Mouse (Mus musculus) ES-E14 (cell line): ENCODE measurements around the gene Macrod1.

ENCODE experiments used
- CHD2 ChIP-seq: IDR thresholded peaks from 2 replicates; pipeline ENCODE4 v1.6.1; 2014; ENCODE audit warnings: mild to moderate bottlenecking, low read depth, low read length, inconsistent platforms
- MAFK ChIP-seq: IDR thresholded peaks from 2 replicates; pipeline ENCODE4 v1.6.1; 2014; ENCODE audit warnings: mild to moderate bottlenecking, low read depth, low read length, inconsistent platforms; ENCODE audit not compliant: insufficient read depth
- ZNF384 ChIP-seq: IDR thresholded peaks from 2 replicates; pipeline ENCODE4 v1.6.1; 2012; ENCODE audit warnings: low read depth, low read length, inconsistent platforms

DNA sequence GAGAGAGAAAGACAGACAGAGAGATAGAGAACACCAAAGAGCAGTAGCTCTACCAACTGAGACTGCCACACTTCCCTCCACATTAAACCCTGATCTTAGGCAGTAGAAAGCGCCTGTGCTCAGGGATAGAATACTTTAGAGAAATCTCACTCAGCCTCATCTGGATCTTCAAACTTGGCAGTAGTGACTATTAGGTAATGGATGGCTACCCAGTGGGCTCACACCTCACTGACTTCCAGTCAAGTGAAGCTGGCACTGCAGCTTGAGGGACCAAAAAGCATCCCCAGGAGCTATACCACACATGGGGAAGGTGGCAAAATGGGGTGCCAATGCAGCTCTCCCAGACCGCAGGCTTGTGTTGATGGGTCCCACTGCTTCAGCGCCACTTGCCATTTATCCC is 167.6 kb downstream of the Macrod1 start:
- TF ChIP-seq CHD2, result no peak
- TF ChIP-seq ZNF384, result no peak
- TF ChIP-seq MAFK, result no peak
